Mouse (Mus musculus): Measurements from ENCODE around the gene Cd82. TPM values are rescaled to one million over a fixed set of nuclear protein-coding genes. Genes with fewer than 3 reads are reported as not detected.

Gene Cd82
- total RNA-seq, 2 experiments from 2014 or later: 8.1 to 9.4 TPM

- intact Hi-C loops (cut with DNase I): no loop called here
- DNase-seq (ENCODE audit: extremely low spot score in 1 of 2, low spot score in 2 of 2): no peak
Measured at GRCm38 (mm10) chr2:93386958-93387357, 76.0 kb downstream of the Cd82 start.

- DNase-seq (ENCODE audit: extremely low spot score in 1 of 2, low spot score in 2 of 2): peak in 1 of 2 experiments; percentile 33
- intact Hi-C loops (cut with DNase I): no loop called here
Measured at GRCm38 (mm10) chr2:93383831-93384230, 79.1 kb downstream of the Cd82 start.

GRCm38 (mm10) chr2:93380680-93381089 lies 82.3 kb downstream of the Cd82 start:
- intact Hi-C loops (cut with DNase I): no loop called here
- DNase-seq (ENCODE audit: extremely low spot score in 1 of 2, low spot score in 2 of 2): no peak

- intact Hi-C loops (cut with DNase I): no loop called here
- peak in 1 of 2 experiments; percentile 33 for DNase-seq (ENCODE audit: extremely low spot score in 1 of 2, low spot score in 2 of 2)
Measured at GRCm38 (mm10) chr2:93377797-93378196, 85.1 kb downstream of the Cd82 start.

GRCm38 (mm10) chr2:93377157-93377556 lies 85.8 kb downstream of the Cd82 start:
- intact Hi-C loops (cut with DNase I): no loop called here
- no peak for DNase-seq (ENCODE audit: extremely low spot score in 1 of 2, low spot score in 2 of 2)

- no peak for DNase-seq (ENCODE audit: extremely low spot score in 1 of 2, low spot score in 2 of 2)
- intact Hi-C loops (cut with DNase I): no loop called here
Measured at GRCm38 (mm10) chr2:93372872-93373271, 90.1 kb downstream of the Cd82 start.

GRCm38 (mm10) chr2:93372097-93372571 lies 90.8 kb downstream of the Cd82 start:
- intact Hi-C loops (cut with DNase I): no loop called here
- DNase-seq (ENCODE audit: extremely low spot score in 1 of 2, low spot score in 2 of 2): peak in 1 of 2 experiments; percentile 28

Small RNA genes within 50 kb of the gene (microRNA-seq; reads per million reads assigned to microRNA genes)
- gene Mir7001: not detected

Other genes with a start within 250 kb of the Cd82 start
- gene Tspan18, start 128.6 kb downstream of the Cd82 start, total RNA-seq (2021): 1 to 10 TPM; 5.6 to 6.0 TPM
- gene Gm10803, start 97.4 kb upstream of the Cd82 start, total RNA-seq (2021): not detected
- gene Alx4, start 179.2 kb upstream of the Cd82 start, total RNA-seq (2021): 1 to 10 TPM; 1.1 to 1.3 TPM

All from left cerebral cortex, postnatal 10 days (tissue).